Mouse (Mus musculus) layer of hippocampus, adult 2 months (tissue): ENCODE data around the gene Nav2. TPM values are rescaled to one million over a fixed set of nuclear protein-coding genes. Genes with fewer than 3 reads are reported as not detected.
A peak's percentile ranks its signal among the peaks of the same experiment; 100 is the strongest.

Experiments used
- DNase-seq, 2 experiments: peaks; one replicate each; pipeline ENCODE4 v3.0.0; 2022; ENCODE audit warnings: low spot score in 2 of 2
- H3K27ac ChIP-seq: fragments of 200-600 bp; 2 replicates; pipeline ENCODE4 v1.8.1; 2022
- H3K4me3 ChIP-seq: fragments of 200-600 bp; 2 replicates; pipeline ENCODE4 v1.8.1; 2022; ENCODE audit warnings: mild to moderate bottlenecking
- CTCF ChIP-seq: fragments of 200-600 bp; conservative IDR thresholded peaks from 2 replicates; pipeline ENCODE4 v1.8.1; 2022; ENCODE audit warnings: antibody characterized with exemption, mild to moderate bottlenecking, moderate library complexity
- total RNA-seq, 2 experiments: library from RNA; stranded (reverse); gene quantifications; 2 replicates each; pipeline ENCODE4 v1.2.3; 2021

Gene Nav2
- total RNA-seq, 2 experiments from 2014 or later: 84.8 to 106 TPM

DNA sequence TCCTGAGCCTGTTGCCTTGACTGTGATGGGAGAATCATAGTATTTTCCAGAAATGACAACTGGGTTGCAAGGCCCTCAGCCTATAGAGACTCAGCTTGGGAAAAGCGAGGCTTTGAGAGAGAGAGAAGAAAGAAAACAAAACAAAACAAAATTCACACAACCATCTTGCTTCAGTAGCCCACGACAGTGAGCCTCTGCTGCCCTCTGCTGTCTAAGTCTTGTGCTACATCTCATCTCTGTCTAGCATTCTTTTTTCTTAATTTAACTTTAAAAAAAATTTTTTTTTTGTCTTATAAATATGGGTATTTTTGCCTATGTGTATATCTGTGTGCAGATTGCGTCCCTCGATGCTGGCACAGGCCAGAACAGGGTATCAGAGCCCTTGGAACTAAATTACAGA, 517.5 kb downstream of the Nav2 start:
- Histone ChIP-seq H3K4me3 (no peak overlapping the region), H3K27ac (peak overlapping the region; percentile 32; the same call in 1 of the 2 replicates)
- peak; percentile 33 to 73 for DNase-seq
- TF ChIP-seq CTCF: peak; percentile 93

DNA sequence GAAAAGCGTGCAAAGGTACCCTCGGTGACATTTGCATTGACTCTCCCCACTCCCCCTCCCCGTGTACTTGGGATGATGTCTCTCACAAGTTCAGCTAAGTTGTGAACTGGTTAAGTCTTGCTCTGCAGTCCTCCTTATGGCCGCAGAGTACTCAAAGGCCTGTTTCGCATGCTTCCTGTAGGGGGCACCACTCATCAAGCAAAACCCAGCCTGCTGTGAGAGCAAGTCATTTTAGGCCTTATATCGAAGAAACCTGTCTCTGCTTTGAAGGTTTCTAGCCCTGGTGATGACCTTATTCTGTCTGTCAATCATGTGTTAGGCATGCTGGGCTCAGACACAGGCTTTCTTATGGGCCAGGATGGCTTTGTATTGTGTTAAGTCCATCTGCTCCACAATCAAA, 519.3 kb downstream of the Nav2 start:
- Histone ChIP-seq H3K4me3 (no peak overlapping the region), H3K27ac (peak overlapping the region; percentile 28; the same call in 1 of the 2 replicates)
- peak in 1 of 2 experiments; percentile 54 for DNase-seq
- TF ChIP-seq CTCF: peak; percentile 85

DNA sequence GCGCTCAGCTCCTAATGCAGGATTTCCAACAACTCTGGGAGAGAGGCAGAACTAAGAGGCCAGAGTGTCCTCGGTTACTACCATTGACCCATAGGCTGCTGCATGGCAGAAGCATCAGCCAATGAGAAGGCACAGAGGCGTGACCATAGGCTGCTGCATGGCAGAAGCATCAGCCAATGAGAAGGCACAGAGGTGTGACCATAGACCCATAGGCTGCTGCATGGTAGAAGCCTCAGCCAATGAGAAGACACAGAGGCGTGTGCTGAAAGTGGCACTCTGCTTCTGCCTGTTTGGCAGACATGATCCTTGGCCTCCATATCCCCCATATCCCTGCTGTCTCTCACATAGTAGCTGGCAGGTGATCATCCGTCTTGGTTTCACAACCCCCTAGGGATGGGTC, 520.4 kb downstream of the Nav2 start:
- Histone ChIP-seq H3K27ac (no peak overlapping the region), H3K4me3 (no peak overlapping the region)
- TF ChIP-seq CTCF: no peak
- DNase-seq: no peak

DNA sequence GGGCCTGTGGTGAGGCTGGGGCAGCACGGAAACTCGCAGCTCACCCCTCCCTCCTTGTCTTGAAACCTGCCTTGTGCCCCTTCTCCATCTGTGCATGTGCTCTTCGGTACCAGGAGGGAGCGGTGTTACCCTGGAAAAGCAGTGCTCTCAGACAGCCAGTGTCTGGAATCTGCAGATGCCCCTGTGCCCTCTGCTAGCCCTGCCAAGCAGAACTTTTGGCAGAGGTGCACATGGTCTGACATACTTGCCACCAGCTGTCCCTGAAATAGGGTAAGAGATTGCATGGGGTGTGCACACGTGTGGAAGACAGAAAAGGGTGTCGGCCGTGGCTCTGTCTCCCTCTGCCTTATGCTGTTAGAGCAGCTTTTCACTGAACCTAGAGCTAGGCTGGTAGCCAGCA, 522.3 kb downstream of the Nav2 start:
- DNase-seq: no peak
- Histone ChIP-seq H3K27ac (peak overlapping the region; percentile 62), H3K4me3 (no peak overlapping the region)
- TF ChIP-seq CTCF: 0 out of 2 replicates have a peak, but pooled peaks have one; percentile 9

DNA sequence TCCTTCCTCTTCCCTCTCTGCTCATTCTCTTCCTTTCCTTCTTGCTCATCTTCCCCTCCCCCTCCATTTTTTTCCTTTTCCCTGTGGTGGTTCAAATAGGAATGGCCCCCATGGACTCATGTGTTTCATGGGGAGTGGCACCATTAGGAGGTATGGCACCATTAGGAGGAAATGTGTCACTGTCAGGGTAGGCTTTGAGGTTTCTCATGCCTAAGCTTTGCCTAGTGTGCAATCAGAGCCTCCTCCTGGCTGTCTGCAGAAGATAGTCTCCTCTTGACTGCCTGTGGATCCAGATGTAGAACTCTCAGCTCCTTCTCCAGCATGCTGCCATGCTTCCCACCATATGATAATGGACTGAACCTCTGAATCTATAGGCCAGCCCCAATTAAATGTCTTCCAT, 525.4 kb downstream of the Nav2 start:
- no peak overlapping the region for H3K4me3 ChIP-seq
- no peak overlapping the region for H3K27ac ChIP-seq
- no peak for DNase-seq
- no peak for TF ChIP-seq CTCF

DNA sequence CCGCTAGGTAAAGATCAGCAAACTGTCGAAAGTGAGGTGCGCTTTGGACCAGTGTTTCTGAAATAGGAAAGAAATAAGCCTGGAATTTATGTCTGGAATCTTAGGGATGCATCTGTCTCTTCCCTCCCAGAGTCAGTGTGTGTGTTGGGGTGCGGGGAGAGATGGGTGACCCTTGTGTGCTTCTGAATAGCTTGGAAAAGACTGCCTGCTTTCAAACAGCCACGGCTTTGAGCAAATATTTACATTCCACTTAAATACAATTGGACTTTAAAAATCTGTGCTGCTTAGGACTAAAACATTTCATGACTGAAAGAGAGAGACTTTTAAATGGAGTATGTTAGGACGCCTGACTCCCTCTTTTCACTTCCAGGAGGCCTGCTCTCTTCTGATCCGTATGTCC, 528.0 kb downstream of the Nav2 start:
- no peak for DNase-seq
- TF ChIP-seq CTCF: no peak
- Histone ChIP-seq H3K4me3 (no peak overlapping the region), H3K27ac (peak overlapping the region; percentile 89; the same call in 1 of the 2 replicates)

DNA sequence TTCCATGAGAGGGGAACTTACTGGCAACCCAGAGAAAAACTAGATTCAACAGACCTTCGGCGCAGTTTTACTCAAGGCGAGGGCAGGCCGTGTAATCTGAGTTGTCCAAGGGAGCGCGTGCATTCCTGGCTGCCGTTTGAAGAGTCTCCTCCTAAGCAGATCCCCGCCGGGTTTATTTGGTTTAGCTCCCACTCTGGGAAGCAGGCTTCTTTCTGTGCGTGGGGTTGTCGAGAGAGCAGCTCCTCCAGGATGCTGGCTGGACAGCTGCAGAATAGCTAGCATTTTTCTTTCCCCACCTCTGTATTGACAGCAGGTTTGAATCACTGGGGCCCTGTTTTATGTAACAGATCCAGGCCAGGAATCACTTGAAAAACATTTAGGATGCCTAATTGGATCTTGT, 529.4 kb downstream of the Nav2 start:
- Histone ChIP-seq H3K4me3 (no peak overlapping the region), H3K27ac (peak overlapping the region; percentile 89)
- DNase-seq: peak in 1 of 2 experiments; percentile 30
- no peak for TF ChIP-seq CTCF

DNA sequence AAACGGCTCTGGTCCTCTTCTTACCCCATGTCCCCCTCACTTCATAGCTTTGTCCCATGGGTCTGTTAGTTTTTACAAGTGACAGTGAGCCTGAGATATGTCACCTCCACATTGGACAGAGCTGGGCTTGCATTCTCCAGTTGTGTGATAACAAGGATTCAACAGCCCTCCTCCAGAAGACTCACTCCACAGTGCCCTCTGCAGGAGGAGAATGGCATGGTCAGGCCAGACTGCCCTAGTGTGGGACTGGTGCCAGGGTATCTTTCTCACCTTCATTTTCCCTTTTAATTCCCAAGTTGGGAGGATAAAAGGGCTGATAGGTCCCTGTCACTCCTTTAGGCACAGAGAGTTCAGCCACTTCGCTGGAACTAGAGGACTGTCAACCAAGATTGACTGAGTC, 530.6 kb downstream of the Nav2 start:
- DNase-seq: no peak
- peak; percentile 79 for TF ChIP-seq CTCF
- Histone ChIP-seq H3K27ac (peak overlapping the region; percentile 89; the same call in 1 of the 2 replicates), H3K4me3 (no peak overlapping the region)

DNA sequence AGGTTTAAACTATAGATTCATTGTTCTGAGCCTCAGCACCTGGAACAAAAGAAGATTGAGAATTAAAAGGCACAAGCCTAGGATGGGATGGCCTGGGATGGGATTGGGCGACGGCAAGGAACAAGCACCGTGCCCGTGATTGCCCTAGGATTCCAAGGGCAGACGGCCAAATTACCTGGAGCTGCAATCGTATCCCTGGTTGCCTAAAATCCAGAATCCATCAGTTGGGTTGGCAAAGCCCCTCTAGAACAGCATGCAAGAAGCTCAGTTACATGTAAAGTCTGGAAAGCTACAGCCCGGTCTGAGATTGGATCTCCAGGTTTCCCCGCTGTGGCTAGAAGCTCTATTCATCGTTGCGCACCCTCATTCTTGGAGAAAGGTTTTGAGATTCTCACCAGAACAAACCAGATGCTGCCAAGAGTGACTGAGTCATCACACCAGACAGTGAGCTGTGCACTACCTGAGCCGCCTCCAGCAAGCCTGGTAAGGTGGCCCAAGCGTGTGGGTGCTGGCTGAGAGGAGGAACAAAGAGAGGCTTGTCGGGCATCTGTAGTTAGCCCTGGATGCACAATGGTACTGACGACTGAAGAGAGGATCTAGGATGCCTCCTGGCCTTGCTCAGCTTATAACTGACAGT, 531.9 kb downstream of the Nav2 start:
- H3K27ac ChIP-seq: peak overlapping the region; percentile 57; the same call in 1 of the 2 replicates
- peak in 1 of 2 experiments; percentile 48 for DNase-seq
- TF ChIP-seq CTCF: no peak
- no peak overlapping the region for H3K4me3 ChIP-seq

DNA sequence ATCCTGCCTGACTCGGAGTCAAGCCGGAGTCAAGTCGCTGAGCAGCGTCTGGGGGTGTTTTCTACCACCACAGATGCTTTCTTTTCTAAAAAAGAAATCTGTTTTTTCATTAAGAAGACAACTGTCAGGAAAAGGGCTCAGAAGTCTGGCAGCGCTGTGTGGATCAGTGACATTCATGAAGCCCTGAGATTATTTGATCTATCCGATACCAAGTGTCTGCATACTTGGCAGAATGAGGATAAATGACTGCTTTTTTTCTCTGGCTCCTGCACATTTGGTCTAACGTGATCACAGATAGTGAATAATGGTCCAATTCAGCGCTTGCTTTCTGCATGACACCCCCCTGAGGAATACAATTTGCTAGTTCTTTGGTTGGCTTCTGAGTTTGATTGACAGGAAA, 533.7 kb downstream of the Nav2 start:
- no peak overlapping the region for H3K4me3 ChIP-seq
- H3K27ac ChIP-seq: peak overlapping the region; percentile 68
- no peak for TF ChIP-seq CTCF
- DNase-seq: no peak

DNA sequence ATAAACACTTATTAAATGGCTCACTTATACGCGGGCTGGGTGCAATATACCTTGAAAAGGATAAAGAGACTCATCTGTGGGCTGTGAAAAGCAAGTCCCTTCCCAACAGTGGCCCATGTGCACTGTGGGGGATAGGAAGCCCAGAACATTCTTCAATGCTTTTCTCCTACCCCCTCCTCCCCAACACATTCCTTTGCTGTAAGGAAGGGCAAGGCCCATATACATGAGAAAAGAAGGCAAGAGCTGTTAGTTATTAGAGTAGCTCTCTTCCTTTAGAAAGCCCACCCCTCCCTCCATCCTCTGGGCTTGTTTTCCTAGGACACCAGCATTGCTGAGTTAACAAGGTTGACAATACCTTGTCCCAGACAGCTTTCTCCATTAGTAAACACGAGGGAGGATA, 540.1 kb downstream of the Nav2 start:
- DNase-seq: no peak
- Histone ChIP-seq H3K27ac (peak overlapping the region; percentile 48; the same call in 1 of the 2 replicates), H3K4me3 (no peak overlapping the region)
- no peak for TF ChIP-seq CTCF

DNA sequence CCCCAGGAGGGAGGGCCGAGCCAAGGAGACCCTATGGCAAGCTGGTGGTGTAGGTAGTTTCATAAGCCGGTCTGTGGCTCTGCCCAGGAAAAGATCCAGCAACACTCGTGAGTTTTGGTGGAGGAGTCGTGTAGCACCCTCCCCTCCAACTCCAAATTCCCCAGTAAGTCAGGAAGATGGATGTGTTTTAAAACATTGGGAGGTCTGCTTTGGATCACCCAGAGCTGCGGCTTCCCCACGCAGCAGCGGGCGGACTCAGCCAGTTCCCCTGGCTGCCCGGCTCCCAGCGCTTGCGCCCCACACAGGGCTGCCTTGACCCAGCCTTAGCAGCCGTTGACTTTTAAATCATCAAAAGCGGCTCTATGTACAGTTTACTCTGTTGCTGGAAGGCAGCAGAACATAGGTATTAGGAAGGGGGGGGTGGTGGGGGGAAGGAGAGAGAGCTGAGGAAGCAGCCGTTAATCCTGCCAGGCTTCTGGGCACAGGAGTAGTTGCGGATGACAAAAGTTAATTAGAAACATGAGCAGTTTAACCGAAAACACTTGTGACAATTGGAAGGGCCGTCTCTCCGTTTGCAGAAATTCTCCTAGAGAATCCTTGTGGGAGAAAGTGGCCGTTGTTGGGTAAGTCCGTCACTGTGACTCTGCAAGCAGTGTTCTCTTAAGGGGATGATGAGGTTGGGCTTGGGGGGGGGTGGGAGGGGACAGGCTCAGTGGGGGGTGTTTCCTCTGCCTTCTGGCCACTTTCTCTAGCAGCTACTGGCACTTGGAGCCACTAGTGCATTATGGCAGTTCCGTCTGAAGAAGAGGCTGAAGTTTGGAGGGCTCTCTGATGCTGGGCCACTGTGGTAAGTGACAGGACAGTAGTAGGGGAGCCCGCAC, 542.0 kb downstream of the Nav2 start:
- H3K27ac ChIP-seq: peak overlapping the region; percentile 67
- no peak for TF ChIP-seq CTCF
- no peak overlapping the region for H3K4me3 ChIP-seq
- DNase-seq: no peak

DNA sequence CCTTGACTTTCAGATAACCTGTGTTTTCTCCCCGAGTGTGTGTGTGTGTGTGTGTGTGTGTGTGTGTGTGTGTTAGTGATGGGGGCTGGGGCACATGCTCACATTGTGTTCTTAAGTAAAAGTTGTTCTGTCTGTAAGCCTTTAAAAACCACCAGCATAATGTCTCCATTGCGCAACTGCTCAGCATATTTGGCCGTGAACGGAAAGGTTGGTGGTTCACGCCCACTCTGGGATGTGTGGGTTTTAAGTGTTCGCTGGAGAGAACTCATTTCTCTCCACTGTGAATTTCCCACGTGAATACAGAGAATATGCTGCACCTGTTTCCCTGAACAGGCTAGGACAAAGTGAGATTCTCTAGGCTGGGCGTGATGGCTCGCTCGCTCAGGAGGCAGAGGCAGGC, 542.7 kb downstream of the Nav2 start:
- Histone ChIP-seq H3K4me3 (no peak overlapping the region), H3K27ac (no peak overlapping the region; the same call in 1 of the 2 replicates)
- TF ChIP-seq CTCF: no peak
- no peak for DNase-seq
